Mouse (Mus musculus) kidney, adult 9 months (tissue): Measurements from ENCODE around the gene Gm49387.

ENCODE experiments used
- DNase-seq: peaks from one replicate; pipeline ENCODE4 v3.0.0; 2022

The Gm49387 gene

GRCm38 (mm10) chr14:31661671-31662554 lies 21.2 kb upstream of the Gm49387 start:
- peak; percentile 92 for DNase-seq

- no peak for DNase-seq
Measured at GRCm38 (mm10) chr14:31660312-31661093, 19.8 kb upstream of the Gm49387 start.

- DNase-seq, result peak; percentile 86
Measured at GRCm38 (mm10) chr14:31659501-31660181, 19.0 kb upstream of the Gm49387 start.

GRCm38 (mm10) chr14:31658126-31658680 lies 17.5 kb upstream of the Gm49387 start:
- DNase-seq, result no peak

- DNase-seq, result peak; percentile 77
Measured at GRCm38 (mm10) chr14:31656857-31657645, 16.4 kb upstream of the Gm49387 start.

GRCm38 (mm10) chr14:31656386-31656785 lies 15.7 kb upstream of the Gm49387 start:
- no peak for DNase-seq

GRCm38 (mm10) chr14:31655406-31655805 lies 14.7 kb upstream of the Gm49387 start:
- DNase-seq, result no peak

GRCm38 (mm10) chr14:31654816-31655215 lies 14.1 kb upstream of the Gm49387 start:
- DNase-seq, result peak; percentile 35

GRCm38 (mm10) chr14:31653101-31653875 lies 12.6 kb upstream of the Gm49387 start:
- DNase-seq, result no peak

GRCm38 (mm10) chr14:31652624-31653023 lies 11.9 kb upstream of the Gm49387 start:
- no peak for DNase-seq

GRCm38 (mm10) chr14:31652106-31652505 lies 11.4 kb upstream of the Gm49387 start:
- DNase-seq, result no peak

- no peak for DNase-seq
Measured at GRCm38 (mm10) chr14:31651206-31651605, 10.5 kb upstream of the Gm49387 start.

GRCm38 (mm10) chr14:31650347-31650746 lies 9.7 kb upstream of the Gm49387 start:
- DNase-seq, result no peak

GRCm38 (mm10) chr14:31647991-31648390 lies 7.3 kb upstream of the Gm49387 start:
- DNase-seq, result no peak

GRCm38 (mm10) chr14:31645920-31646319 lies 5.2 kb upstream of the Gm49387 start:
- no peak for DNase-seq

GRCm38 (mm10) chr14:31644931-31645547 lies 4.4 kb upstream of the Gm49387 start:
- peak; percentile 49 for DNase-seq

- peak; percentile 88 for DNase-seq
Measured at GRCm38 (mm10) chr14:31644183-31644830, 3.6 kb upstream of the Gm49387 start.

- peak; percentile 91 for DNase-seq
Measured at GRCm38 (mm10) chr14:31641506-31642155, 953 bp upstream of the Gm49387 start.

GRCm38 (mm10) chr14:31640890-31641505 lies 320 bp upstream of the Gm49387 start, which contains the start of the genes Btd and Hacl1:
Gene Btd (plus strand): TSS chr14:31641028.
Gene Hacl1 (minus strand): TSS chr14:31641286.
- DNase-seq, result peak; percentile 96
